Mouse (Mus musculus): Measurements from ENCODE around the gene Hs3st2.
A peak's percentile ranks its signal among the peaks of the same experiment; 100 is the strongest.

The Hs3st2 gene

GRCm38 (mm10) chr7:121542458-121542857 is 150.8 kb downstream of the Hs3st2 start:
- no peak for DNase-seq (ENCODE audit: low read depth, low spot score)

DNA sequence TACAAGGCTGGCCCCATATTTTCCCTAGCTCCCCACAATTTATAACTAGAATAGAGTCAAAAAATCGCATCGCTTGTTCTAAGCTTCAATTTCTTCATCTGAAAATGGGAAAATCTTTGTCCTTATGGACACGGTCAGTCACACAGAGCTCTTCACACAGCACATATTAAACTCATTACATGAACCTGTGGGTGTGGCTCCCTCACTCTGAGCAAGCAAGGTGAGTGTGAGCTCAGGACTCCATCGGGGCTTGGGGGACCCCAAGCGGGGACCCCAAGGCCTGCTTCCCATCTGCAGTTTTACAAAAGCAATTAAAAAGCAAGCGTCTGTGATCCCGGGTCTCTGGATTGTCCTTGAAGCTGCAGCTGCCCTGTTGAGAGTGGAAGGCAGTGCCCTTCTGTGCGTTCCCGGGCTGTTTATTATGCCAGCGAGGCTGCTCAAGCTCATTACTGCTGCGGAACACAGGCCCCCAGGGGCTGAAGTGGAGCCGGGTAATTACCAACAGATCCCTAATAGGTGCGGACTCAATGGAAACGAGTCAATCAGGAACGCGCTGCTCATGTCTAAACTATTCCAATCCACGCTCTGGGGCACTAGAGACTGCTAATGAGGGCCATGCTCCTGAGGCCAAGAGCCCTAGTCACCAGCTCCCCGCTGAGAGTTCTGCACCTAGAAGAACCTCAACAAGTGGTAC is 157.8 kb downstream of the Hs3st2 start:
- peak; percentile 82 for DNase-seq (ENCODE audit: low read depth, low spot score)

All from forelimb bud, embryonic 11.5 days (tissue).